Mouse (Mus musculus) cortical plate, adult 2 months (tissue): ENCODE data around the gene Sept1. TPM values are rescaled to one million over a fixed set of nuclear protein-coding genes. Genes with fewer than 3 reads are reported as not detected.
A peak's percentile ranks its signal among the peaks of the same experiment; 100 is the strongest.

Experiments used
- H3K27ac ChIP-seq: fragments of 200-500 bp; 2 replicates; pipeline ENCODE4 v1.5.1; 2012; ENCODE audit warnings: low read length, control low read depth, inconsistent platforms; ENCODE audit not compliant: insufficient read depth
- H3K4me1 ChIP-seq: fragments of 200-500 bp; 2 replicates; pipeline ENCODE4 v1.6.1; 2011; ENCODE audit warnings: low read length; ENCODE audit not compliant: control insufficient read depth, insufficient read depth
- H3K4me3 ChIP-seq: fragments of 200-500 bp; 2 replicates; pipeline ENCODE4 v1.5.1; 2011; ENCODE audit warnings: mild to moderate bottlenecking, low read length, control low read depth; ENCODE audit not compliant: insufficient read depth
- CTCF ChIP-seq: fragments of 200-500 bp; IDR thresholded peaks from 2 replicates; pipeline ENCODE4 v1.5.1; 2011; ENCODE audit warnings: mild to moderate bottlenecking, control low read depth, low read length; ENCODE audit not compliant: insufficient read depth; ENCODE audit errors: extremely low read depth
- POLR2A ChIP-seq: fragments of 200-500 bp; IDR thresholded peaks from 2 replicates; pipeline ENCODE4 v1.6.1; 2011; ENCODE audit warnings: mild to moderate bottlenecking, low read length, control low read depth; ENCODE audit not compliant: insufficient read depth; ENCODE audit errors: extremely low read depth
- polyA plus RNA-seq: library from polyadenylated mRNA; depleted of rRNA; stranded (reverse); fragments of >200 nt; gene quantifications from 2 replicates; pipeline ENCODE4 v1.2.3, GENCODE M21; 2012

The Sept1 gene
- polyA plus RNA-seq, 1 experiment, result 10.4 TPM

DNA sequence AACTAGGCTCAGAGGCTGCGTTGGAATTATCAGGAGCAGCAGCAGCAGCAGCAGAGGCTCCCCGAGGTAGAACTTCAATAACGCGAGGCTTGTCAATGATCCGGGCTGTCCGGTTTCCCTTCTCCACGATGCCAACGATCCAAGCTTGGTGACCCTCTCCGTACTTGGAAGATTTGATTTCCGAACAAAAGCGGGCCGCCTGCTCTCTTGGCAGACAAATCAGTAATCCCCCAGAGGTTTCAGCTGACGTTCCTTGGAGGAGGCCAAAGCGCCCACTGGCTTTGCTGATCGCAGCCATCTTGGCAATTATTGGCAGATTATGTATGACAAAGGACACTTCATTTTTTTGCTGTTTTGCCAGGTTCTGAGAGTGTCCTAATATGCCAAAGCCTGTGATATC is 39.6 kb upstream of the Sept1 start:
- no peak overlapping the region for H3K27ac ChIP-seq
- peaks cover 4% of the 10 kb centered on the region for H3K4me1 ChIP-seq
- peak overlapping the region; percentile 57; the same call in 1 of the 2 replicates for H3K4me3 ChIP-seq
- TF ChIP-seq POLR2A (no peak), CTCF (no peak)

- no peak for TF ChIP-seq POLR2A
- no peak for TF ChIP-seq CTCF
Measured at GRCm38 (mm10) chr7:127271093-127271492, 38.2 kb upstream of the Sept1 start.

GRCm38 (mm10) chr7:127270666-127271065 is 37.7 kb upstream of the Sept1 start:
- Histone ChIP-seq H3K27ac (no peak overlapping the region), H3K4me3 (no peak overlapping the region), H3K4me1 (peaks cover 4% of the 10 kb centered on the region)
- TF ChIP-seq POLR2A, result no peak
- TF ChIP-seq CTCF, result no peak

More at GRCm38 (mm10) chr7:127271093-127271492, 38.2 kb upstream of the Sept1 start:
- peaks cover 4% of the 10 kb centered on the region for H3K4me1 ChIP-seq
- H3K27ac ChIP-seq, result no peak overlapping the region
- H3K4me3 ChIP-seq, result no peak overlapping the region

GRCm38 (mm10) chr7:127270256-127270655 is 37.3 kb upstream of the Sept1 start:
- Histone ChIP-seq H3K4me1 (peaks cover 4% of the 10 kb centered on the region), H3K4me3 (no peak overlapping the region)
- TF ChIP-seq POLR2A (no peak), CTCF (no peak)

GRCm38 (mm10) chr7:127263526-127263925 is 30.6 kb upstream of the Sept1 start:
- TF ChIP-seq POLR2A (no peak), CTCF (no peak)
- H3K27ac ChIP-seq, result no peak overlapping the region
- no peak overlapping the region for H3K4me3 ChIP-seq
- peaks cover 2% of the 10 kb centered on the region; the same call in 1 of the 2 replicates for H3K4me1 ChIP-seq

More at GRCm38 (mm10) chr7:127270256-127270655, 37.3 kb upstream of the Sept1 start:
- no peak overlapping the region for H3K27ac ChIP-seq

DNA sequence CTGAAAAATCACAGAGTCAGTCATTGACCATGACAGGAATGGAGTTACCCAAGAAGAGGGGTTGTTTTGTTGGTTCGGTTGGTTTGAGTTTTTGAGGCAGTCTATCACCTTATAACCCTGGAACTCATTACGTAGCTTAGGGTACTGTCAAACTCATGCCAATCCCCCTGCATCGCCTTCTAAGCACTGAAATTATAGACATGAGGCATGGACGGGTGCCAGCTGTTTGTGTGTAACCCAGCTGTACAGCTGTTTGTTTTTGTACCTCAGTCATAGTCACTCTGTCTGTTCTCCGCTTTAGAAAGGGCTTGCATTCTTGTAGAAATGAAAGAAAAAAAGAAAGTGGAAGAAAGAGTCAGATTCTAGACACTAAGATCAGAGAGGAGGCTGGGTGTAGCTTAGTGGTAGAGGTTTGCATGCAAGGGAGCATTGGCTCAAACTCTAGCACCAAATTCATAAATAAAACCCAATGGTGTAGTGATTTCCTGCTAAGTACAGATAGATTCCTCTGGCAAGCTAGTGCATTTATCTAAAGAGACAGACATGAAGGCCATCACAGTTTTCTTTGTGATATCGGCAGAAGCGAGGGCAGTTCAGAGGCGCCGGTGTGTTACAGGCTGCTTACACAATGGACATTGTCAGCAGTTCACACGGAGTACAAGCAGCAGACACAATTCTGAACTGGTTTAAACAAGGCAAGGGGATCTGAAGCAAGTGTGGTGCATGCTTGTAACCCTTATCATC is 29.5 kb upstream of the Sept1 start:
- no peak overlapping the region for H3K4me3 ChIP-seq
- H3K4me1 ChIP-seq, result peaks cover 2% of the 10 kb centered on the region; the same call in 1 of the 2 replicates
- no peak overlapping the region for H3K27ac ChIP-seq
- no peak for TF ChIP-seq POLR2A
- no peak for TF ChIP-seq CTCF

GRCm38 (mm10) chr7:127260309-127261111 is 27.6 kb upstream of the Sept1 start, which contains the start of gene Dctpp1:
TSS of gene Dctpp1 (minus strand) at chr7:127260709.
- Histone ChIP-seq H3K4me1 (peaks cover 2% of the 10 kb centered on the region; the same call in 1 of the 2 replicates), H3K27ac (no peak within 1 kb of the TSS), H3K4me3 (peak within 1 kb of the TSS; percentile 68)
- TF ChIP-seq CTCF (peak; percentile 78), POLR2A (peak; percentile 75)

- H3K4me3 ChIP-seq, result no peak overlapping the region
- no peak overlapping the region for H3K27ac ChIP-seq
- H3K4me1 ChIP-seq, result peaks cover 3% of the 10 kb centered on the region; the same call in 1 of the 2 replicates
- no peak for TF ChIP-seq POLR2A
- TF ChIP-seq CTCF, result no peak
Measured at GRCm38 (mm10) chr7:127259186-127259905, 26.4 kb upstream of the Sept1 start.

GRCm38 (mm10) chr7:127256518-127256917 is 23.6 kb upstream of the Sept1 start:
- Histone ChIP-seq H3K4me1 (peaks cover 3% of the 10 kb centered on the region; the same call in 1 of the 2 replicates), H3K27ac (no peak overlapping the region), H3K4me3 (no peak overlapping the region)
- TF ChIP-seq POLR2A (no peak), CTCF (no peak)
